Mouse (Mus musculus) olfactory bulb, adult 2 months (tissue): ENCODE measurements at regions not wholly inside any gene's neighbourhood (a gene's known extent, or its start where the extent isn't known, plus 50 kb on each side); places are given as distances from the start of the nearest gene placed in this dataset.

Source experiments
- CTCF ChIP-seq: fragments of 200-500 bp; IDR thresholded peaks from 2 replicates; pipeline ENCODE4 v1.5.1; 2012; ENCODE audit warnings: low read depth, mild to moderate bottlenecking, low read length, moderate library complexity; ENCODE audit not compliant: insufficient read depth
- POLR2A ChIP-seq: fragments of 200-500 bp; IDR thresholded peaks from 2 replicates; pipeline ENCODE4 v1.6.1; 2012; ENCODE audit warnings: mild to moderate bottlenecking, low read depth, low read length, moderate library complexity; ENCODE audit not compliant: insufficient read depth

DNA sequence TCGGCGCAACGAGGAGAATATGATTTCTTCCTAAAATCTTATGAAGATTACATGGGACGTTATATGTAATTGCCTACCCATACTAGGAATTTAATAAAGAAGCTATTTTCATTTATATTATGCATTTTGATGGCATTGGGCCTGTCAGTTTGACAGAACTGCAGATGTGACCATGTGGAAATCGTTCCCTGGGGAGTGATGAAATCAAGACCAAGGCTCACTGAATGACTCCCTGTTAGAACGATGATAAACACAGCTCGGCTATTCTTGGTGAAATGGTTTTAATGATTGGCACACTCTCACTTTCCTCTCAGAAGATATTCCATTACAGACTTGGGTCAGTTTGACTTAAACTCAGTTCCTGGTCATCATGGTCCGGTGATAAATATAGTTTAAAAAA, 246.4 kb downstream of the Btg1 start:
- no peak for TF ChIP-seq POLR2A
- TF ChIP-seq CTCF, result no peak
